Mouse (Mus musculus): Measurements from ENCODE around the gene Gm20481.
"Not testable (repeated sequence)": the region's sequence is repeated elsewhere in the genome, so short reads cannot be mapped to it uniquely, and the experiment has no call there.

The Gm20481 gene

GRCm38 (mm10) chr17:34969822-34970221 is at the start of gene Gm20481:
TSS of gene Gm20481 (plus strand) at chr17:34969912.
- not testable (repeated sequence) for DNase-seq (ENCODE audit: low spot score)

- no peak for DNase-seq (ENCODE audit: low spot score)
Observed at GRCm38 (mm10) chr17:34922939-34923338, 46.8 kb upstream of the Gm20481 start.

- no peak for DNase-seq (ENCODE audit: low spot score)
Observed at GRCm38 (mm10) chr17:34924258-34924657, 45.5 kb upstream of the Gm20481 start.

- DNase-seq (ENCODE audit: low spot score) = no peak
Observed at GRCm38 (mm10) chr17:34927306-34928019, 42.2 kb upstream of the Gm20481 start.

- DNase-seq (ENCODE audit: low spot score) = no peak
Observed at GRCm38 (mm10) chr17:34928841-34929240, 40.9 kb upstream of the Gm20481 start.

- peak; percentile 88 for DNase-seq (ENCODE audit: low spot score)
Observed at GRCm38 (mm10) chr17:34931061-34931734, 38.5 kb upstream of the Gm20481 start, which contains the start of gene Neu1. TSS of gene Neu1 (plus strand) at chr17:34931253.

- no peak for DNase-seq (ENCODE audit: low spot score)
Observed at GRCm38 (mm10) chr17:34931735-34932098, 38.0 kb upstream of the Gm20481 start.

- no peak for DNase-seq (ENCODE audit: low spot score)
Observed at GRCm38 (mm10) chr17:34932287-34932686, 37.4 kb upstream of the Gm20481 start.

GRCm38 (mm10) chr17:34934031-34934430 is 35.7 kb upstream of the Gm20481 start:
- DNase-seq (ENCODE audit: low spot score) = no peak

- no peak for DNase-seq (ENCODE audit: low spot score)
Observed at GRCm38 (mm10) chr17:34934830-34935229, 34.9 kb upstream of the Gm20481 start.

- no peak for DNase-seq (ENCODE audit: low spot score)
Observed at GRCm38 (mm10) chr17:34937960-34938505, 31.7 kb upstream of the Gm20481 start.

GRCm38 (mm10) chr17:34941344-34942041 is 28.2 kb upstream of the Gm20481 start:
- DNase-seq (ENCODE audit: low spot score) = no peak

GRCm38 (mm10) chr17:34943128-34943815 is 26.4 kb upstream of the Gm20481 start:
- no peak for DNase-seq (ENCODE audit: low spot score)

GRCm38 (mm10) chr17:34944362-34944761 is 25.4 kb upstream of the Gm20481 start:
- no peak for DNase-seq (ENCODE audit: low spot score)

GRCm38 (mm10) chr17:34946486-34947140 is 23.1 kb upstream of the Gm20481 start:
- DNase-seq (ENCODE audit: low spot score) = no peak

GRCm38 (mm10) chr17:34947606-34948005 is 22.1 kb upstream of the Gm20481 start:
- no peak for DNase-seq (ENCODE audit: low spot score)

- not testable (repeated sequence) for DNase-seq (ENCODE audit: low spot score)
Observed at GRCm38 (mm10) chr17:34948721-34949552, 20.8 kb upstream of the Gm20481 start.

- DNase-seq (ENCODE audit: low spot score) = no peak
Observed at GRCm38 (mm10) chr17:34949553-34949969, 20.2 kb upstream of the Gm20481 start.

- no peak for DNase-seq (ENCODE audit: low spot score)
Observed at GRCm38 (mm10) chr17:34950514-34951455, 18.9 kb upstream of the Gm20481 start.
